Mouse (Mus musculus) thymus, postnatal 25 days (tissue): ENCODE measurements around the gene Trank1.

Experiments
- DNase-seq: peaks from one replicate; pipeline ENCODE4 v3.0.0; 2022

Trank1 gene

GRCm38 (mm10) chr9:111428698-111429362, 117.3 kb downstream of the Trank1 start:
- DNase-seq, result no peak

GRCm38 (mm10) chr9:111429363-111429750, 117.8 kb downstream of the Trank1 start:
- DNase-seq, result no peak

GRCm38 (mm10) chr9:111435429-111435828, 123.9 kb downstream of the Trank1 start:
- no peak for DNase-seq

- DNase-seq, result peak; percentile 2
Measured at GRCm38 (mm10) chr9:111438904-111439835, 127.6 kb downstream of the Trank1 start, which contains the start of gene Dclk3. Gene Dclk3, plus strand, starts transcription at chr9:111439081.

- DNase-seq, result no peak
Measured at GRCm38 (mm10) chr9:111439836-111440201, 128.3 kb downstream of the Trank1 start.

GRCm38 (mm10) chr9:111440446-111440845, 128.9 kb downstream of the Trank1 start:
- DNase-seq, result no peak

GRCm38 (mm10) chr9:111441151-111441550, 129.6 kb downstream of the Trank1 start:
- DNase-seq, result no peak
